Comparison of ENCODE assay signal across 8 mouse cellular contexts in genomic region chr2:44927482-44927811, GRCm38 (mm10). TPM values are rescaled to one million over a fixed set of nuclear protein-coding genes. Genes with fewer than 3 reads are reported as not detected.
DNase-seq lines count a peak whose midpoint lies in the region; ATAC-seq and TF ChIP-seq lines count a peak whose summit lies in the region.

Gene Gtdc1 (minus strand): TSS chr2:44927657.

- peak; percentile 71 for ATAC-seq in lung, embryonic 14.5 days (ENCODE audit: insufficient read depth)
- ATAC-seq in heart, embryonic 14.5 days (ENCODE audit: insufficient number of reproducible peaks, insufficient read depth, low FRiP score, low read depth), result no peak; the same call in 1 of the 2 replicates
- ATAC-seq in neural tube, embryonic 13.5 days (ENCODE audit: low read depth), result peak; percentile 75; the same call in 1 of the 2 replicates

- no peaks in the 10 kb centered on the region for H3K9me3 ChIP-seq in lung, embryonic 14.5 days (ENCODE audit: low read depth, low read length)
- H3K9me3 ChIP-seq in heart, embryonic 14.5 days (ENCODE audit: control insufficient read depth, low read length), result no peaks in the 10 kb centered on the region
- H3K9me3 ChIP-seq in neural tube, embryonic 13.5 days, result no peaks in the 10 kb centered on the region

- TF ChIP-seq POLR2A in cortical plate, adult 2 months (IDR thresholded peaks at IDR 0.05; ENCODE audit: extremely low read depth, insufficient read depth, low read length), result no peak

- no peak for TF ChIP-seq CTCF in lung, embryonic 14.5 days (IDR thresholded peaks at IDR 0.05; ENCODE audit: low read depth)
- no peak for TF ChIP-seq CTCF in cortical plate, adult 2 months (IDR thresholded peaks at IDR 0.05; ENCODE audit: extremely low read depth, insufficient read depth, low read length)

- peak within 1 kb of the TSS; percentile 94 for H3K27ac ChIP-seq in lung, embryonic 14.5 days (ENCODE audit: low read depth)
- H3K27ac ChIP-seq in cortical plate, adult 2 months (ENCODE audit: insufficient read depth, low read length), result peak within 1 kb of the TSS; percentile 99
- H3K27ac ChIP-seq in heart, embryonic 14.5 days (replicated peaks in 1 of 2; ENCODE audit: control insufficient read depth in 1 of 2, insufficient read depth in 1 of 2, low read depth in 2 of 2, low read length in 2 of 2), result peak within 1 kb of the TSS; percentile 91 to 92
- H3K27ac ChIP-seq in neural tube, embryonic 13.5 days (replicated peaks), result peak within 1 kb of the TSS; percentile 95

- H3K36me3 ChIP-seq in lung, embryonic 14.5 days (ENCODE audit: insufficient read depth), result no peaks in the 10 kb centered on the region
- H3K36me3 ChIP-seq in heart, embryonic 14.5 days (ENCODE audit: control insufficient read depth, insufficient read depth, low read length), result no peaks in the 10 kb centered on the region
- no peaks in the 10 kb centered on the region for H3K36me3 ChIP-seq in neural tube, embryonic 13.5 days

- intact Hi-C loops in left cerebral cortex, postnatal 36 days (cut with DNase I), result loop anchor here (2.0 to 5.0 kb wide), 3 partner anchors 50 to 370 kb away; no protein-coding TSS in a partner anchor

- H3K27me3 ChIP-seq in lung, embryonic 14.5 days (ENCODE audit: insufficient read depth, low read length), result no peaks in the 10 kb centered on the region
- H3K27me3 ChIP-seq in heart, embryonic 14.5 days (ENCODE audit: control insufficient read depth, insufficient read depth, low read length), result no peaks in the 10 kb centered on the region
- no peaks in the 10 kb centered on the region for H3K27me3 ChIP-seq in neural tube, embryonic 13.5 days

- H3K4me1 ChIP-seq in lung, embryonic 14.5 days (ENCODE audit: insufficient read depth), result peaks cover 7% of the 10 kb centered on the region; the same call in 1 of the 2 replicates
- H3K4me1 ChIP-seq in cortical plate, adult 2 months (ENCODE audit: control insufficient read depth, insufficient read depth, low read length), result no peaks in the 10 kb centered on the region; the same call in 1 of the 2 replicates
- peaks cover 0 to 9% of the 10 kb centered on the region in 2 experiments; a peak in 1 of 4 replicates for H3K4me1 ChIP-seq in heart, embryonic 14.5 days (ENCODE audit: control insufficient read depth in 2 of 2, insufficient read depth in 2 of 2, low read length in 2 of 2)
- H3K4me1 ChIP-seq in neural tube, embryonic 13.5 days (replicated peaks), result peaks cover 10% of the 10 kb centered on the region

- H3K9ac ChIP-seq in lung, embryonic 14.5 days, result peak within 1 kb of the TSS; percentile 77
- H3K9ac ChIP-seq in heart, embryonic 14.5 days (ENCODE audit: low read length), result peak within 1 kb of the TSS; percentile 81
- H3K9ac ChIP-seq in neural tube, embryonic 13.5 days, result peak within 1 kb of the TSS; percentile 87

- H3K4me2 ChIP-seq in lung, embryonic 14.5 days, result peak within 1 kb of the TSS; percentile 70
- H3K4me2 ChIP-seq in heart, embryonic 14.5 days (ENCODE audit: low read length), result peak within 1 kb of the TSS; percentile 81
- peak within 1 kb of the TSS; percentile 78 for H3K4me2 ChIP-seq in neural tube, embryonic 13.5 days

- peak within 1 kb of the TSS; percentile 76 for H3K4me3 ChIP-seq in lung, embryonic 14.5 days (ENCODE audit: low read depth, low read length)
- peak within 1 kb of the TSS; percentile 86 for H3K4me3 ChIP-seq in cortical plate, adult 2 months (ENCODE audit: insufficient read depth, low read length)
- peak within 1 kb of the TSS; percentile 79 to 92 for H3K4me3 ChIP-seq in heart, embryonic 14.5 days (ENCODE audit: control insufficient read depth in 1 of 2, insufficient read depth in 1 of 2, low read depth in 1 of 2, low read length in 2 of 2)
- H3K4me3 ChIP-seq in neural tube, embryonic 13.5 days, result peak within 1 kb of the TSS; percentile 76

- no peak for DNase-seq in lung, embryonic 14.5 days
- DNase-seq in lung, postnatal 36 days, result no peak
- DNase-seq in left cerebral cortex, postnatal 36 days (ENCODE audit: low spot score in 2 of 2), result no peak
- DNase-seq in urinary bladder, postnatal 4 days (ENCODE audit: low spot score in 2 of 2), result no peak
- DNase-seq in kidney, postnatal 10 days, result no peak

- WGBS in lung, embryonic 14.5 days, result 0% methylated on average over 27 of the region's 27 CpGs
- under 1% methylated on average over 26 of the region's 27 CpGs for WGBS in heart, embryonic 14.5 days
- WGBS in neural tube, embryonic 13.5 days, result 2% methylated on average over 22 of the region's 27 CpGs

RNA-seq across cellular contexts. Expression of gene Gtdc1, which starts in this region (rescaled TPM):
- polyA plus RNA-seq in lung, embryonic 14.5 days (2014; fragmentation: Nextera tagmentation; extraction: Ambion mirVana), result 14.2 and 15.2 TPM in 2 replicates
- 60.8 and 62.0 TPM in 2 replicates for polyA plus RNA-seq in cortical plate, adult 2 months (2012; rRNA removed)
- polyA plus RNA-seq in heart, embryonic 14.5 days (2014; fragmentation: Nextera tagmentation; extraction: Ambion mirVana), result 11.4 and 13.0 TPM in 2 replicates
- total RNA-seq in left cerebral cortex, postnatal 36 days (2021), result 10 to 100 TPM; 87.1 TPM
- 15.6 and 18.9 TPM in 2 replicates for polyA plus RNA-seq in neural tube, embryonic 13.5 days (2015; fragmentation: Nextera tagmentation; extraction: Ambion mirVana)
